Mouse (Mus musculus) leukemia stem cell, adult 10-12 weeks (primary cell): ENCODE data around the gene Ubap1. TPM values are rescaled to one million over a fixed set of nuclear protein-coding genes. Genes with fewer than 3 reads are reported as not detected.

Source experiments
- polyA plus RNA-seq: library from polyadenylated mRNA; stranded (reverse); fragments of >175 nt; gene quantifications from 2 replicates; pipeline ENCODE4 v1.2.3, GENCODE M21; 2012; ENCODE audit warnings: low replicate concordance

The Ubap1 gene
- polyA plus RNA-seq, result 11.0 and 19.1 TPM in 2 replicates

GRCm38 (mm10) chr4:41348584-41349198 is at the start of gene Ubap1:
TSS of gene Ubap1 (plus strand) at chr4:41348996.

DNA sequence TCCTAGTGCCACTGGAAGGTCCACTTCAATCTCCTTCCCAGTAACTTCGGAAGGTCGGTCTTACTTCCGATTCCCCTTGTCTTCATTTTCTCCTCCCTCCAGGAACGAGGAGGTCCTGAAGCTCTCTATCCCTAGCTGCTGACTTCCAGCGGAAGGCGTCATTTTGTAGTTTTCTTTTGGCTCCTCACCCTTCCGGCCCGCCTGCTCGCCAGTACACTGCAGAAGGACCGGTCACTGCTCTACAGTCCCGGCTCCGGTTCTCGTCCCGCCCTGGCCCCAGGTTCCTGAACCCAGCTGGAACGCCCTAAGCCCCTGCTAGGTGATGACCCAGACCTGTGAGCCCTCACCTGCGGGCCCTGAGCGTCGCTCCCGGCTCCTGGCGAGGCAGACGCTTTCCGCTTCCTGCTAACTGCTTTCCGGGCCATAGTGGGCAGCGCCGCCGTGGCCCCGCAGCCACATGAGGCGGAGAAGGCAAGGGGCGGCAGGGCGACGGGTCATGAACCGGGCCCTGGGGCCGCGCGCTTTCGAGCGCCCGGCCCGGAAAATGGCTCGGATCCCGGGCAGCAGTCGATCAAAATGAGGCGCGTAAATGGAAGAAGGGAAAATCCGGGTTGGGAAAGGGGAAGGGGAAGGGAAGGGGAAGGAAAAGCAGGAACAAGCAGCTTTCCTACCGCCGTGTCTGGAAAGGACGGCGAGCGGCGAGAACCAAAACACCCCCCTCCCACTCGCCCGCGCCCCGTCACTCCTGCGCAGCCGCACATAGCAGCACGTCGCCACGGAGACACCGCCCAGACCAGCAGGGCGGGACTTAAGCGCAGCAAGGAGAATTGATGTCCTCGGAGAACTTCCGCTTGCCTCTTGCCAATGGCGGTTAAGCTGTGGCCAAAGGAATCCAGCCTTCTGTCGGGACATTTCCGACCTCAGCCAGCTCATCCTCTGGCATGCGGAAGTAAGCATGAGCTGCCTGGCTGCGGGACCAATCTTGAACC is 34.4 kb upstream of the Ubap1 start, which contains the start of gene Dcaf12:
Gene Dcaf12 (minus strand): TSS at position 749 of the 989 bp plus-strand sequence.

Other genes starting within 250 kb of the Ubap1 start
- 57.9 and 111 TPM in 2 replicates for gene Nol6, start 224.5 kb upstream of the Ubap1 start, polyA plus RNA-seq
- gene Ube2r2, start 213.3 kb upstream of the Ubap1 start, polyA plus RNA-seq, result 26.7 and 31.5 TPM in 2 replicates
- 1,197 and 1,815 TPM in 2 replicates for gene Ubap2, start 73.9 kb upstream of the Ubap1 start, polyA plus RNA-seq
- 32.4 and 47.0 TPM in 2 replicates for gene Dcaf12, start 34.1 kb upstream of the Ubap1 start, polyA plus RNA-seq
- 2.5 and 6.9 TPM in 2 replicates for gene Kif24, start 115.9 kb downstream of the Ubap1 start, polyA plus RNA-seq
- gene Nudt2, start 116.2 kb downstream of the Ubap1 start, polyA plus RNA-seq, result 8.1 TPM in 1 of 2 replicates, not detected in the other
- gene AI464131, start 154.1 kb downstream of the Ubap1 start, polyA plus RNA-seq, result 0.07 and 0.09 TPM in 2 replicates
- gene 1110017D15Rik, start 168.3 kb downstream of the Ubap1 start, polyA plus RNA-seq, result not detected in 2 replicates
- gene Fam219a, start 220.5 kb downstream of the Ubap1 start, polyA plus RNA-seq, result 13.1 and 23.3 TPM in 2 replicates
- not detected in 2 replicates for gene Dnaic1, start 220.8 kb downstream of the Ubap1 start, polyA plus RNA-seq